Mouse (Mus musculus) C2C12 (cell line): ENCODE data around the gene Sh2b3. TPM values are rescaled to one million over a fixed set of nuclear protein-coding genes. Genes with fewer than 3 reads are reported as not detected.

Experiments
- H3K27me3 ChIP-seq: one replicate; pipeline ENCODE4 v1.6.1; 2011; ENCODE audit not compliant: control insufficient read depth, insufficient read depth, insufficient read length
- H3K36me3 ChIP-seq: one replicate; pipeline ENCODE4 v1.6.1; 2011; ENCODE audit not compliant: control insufficient read depth, insufficient read depth
- H3K4me3 ChIP-seq: one replicate; pipeline ENCODE4 v1.5.1; 2011; ENCODE audit warnings: mild to moderate bottlenecking, control low read depth; ENCODE audit not compliant: poor library complexity, insufficient read depth, severe bottlenecking
- H3K79me2 ChIP-seq: one replicate; pipeline ENCODE4 v1.6.1; 2011; ENCODE audit not compliant: control insufficient read depth, insufficient read depth
- H3K79me3 ChIP-seq: one replicate; pipeline ENCODE4 v1.6.1; 2011; ENCODE audit warnings: low read depth, control low read depth
- H3ac ChIP-seq: one replicate; pipeline ENCODE3; 2011; ENCODE audit warnings: low read depth; ENCODE audit not compliant: control insufficient read depth, insufficient read length
- CEBPB ChIP-seq: IDR thresholded peaks from one replicate; pipeline ENCODE4 v1.6.1; 2011; ENCODE audit warnings: low read depth, mild to moderate bottlenecking, control low read depth, moderate library complexity
- CTCF ChIP-seq: IDR thresholded peaks from one replicate; pipeline ENCODE4 v1.5.1; 2011; ENCODE audit not compliant: control insufficient read depth, insufficient read depth, insufficient read length
- FOSL1 ChIP-seq: IDR thresholded peaks from one replicate; pipeline ENCODE4 v1.8.0; 2011; ENCODE audit warnings: mild to moderate bottlenecking, low read length; ENCODE audit not compliant: poor library complexity, insufficient read depth, severe bottlenecking
- MAX ChIP-seq: IDR thresholded peaks from one replicate; pipeline ENCODE4 v1.6.1; 2011; ENCODE audit warnings: mild to moderate bottlenecking, control low read depth
- MYOD1 ChIP-seq: IDR thresholded peaks from one replicate; pipeline ENCODE4 v1.6.1; 2011; ENCODE audit warnings: low read depth; ENCODE audit not compliant: control insufficient read depth, insufficient read length
- MYOG ChIP-seq: IDR thresholded peaks from one replicate; pipeline ENCODE4 v1.6.1; 2011; ENCODE audit not compliant: control insufficient read depth, insufficient read length; ENCODE audit errors: extremely low read depth
- USF1 ChIP-seq: IDR thresholded peaks from one replicate; pipeline ENCODE4 v1.6.1; 2011; ENCODE audit warnings: low read depth, mild to moderate bottlenecking, control low read depth, moderate library complexity
- polyA plus RNA-seq: library from polyadenylated mRNA; unstranded; fragments of >200 nt; fragmentation: generic; extraction: Trizol; gene quantifications from one replicate; pipeline ENCODE4 v1.2.1, GENCODE M21; 2012; ENCODE audit warnings: missing spikeins

The Sh2b3 gene
- polyA plus RNA-seq, 1 experiment, result 46.2 TPM

DNA sequence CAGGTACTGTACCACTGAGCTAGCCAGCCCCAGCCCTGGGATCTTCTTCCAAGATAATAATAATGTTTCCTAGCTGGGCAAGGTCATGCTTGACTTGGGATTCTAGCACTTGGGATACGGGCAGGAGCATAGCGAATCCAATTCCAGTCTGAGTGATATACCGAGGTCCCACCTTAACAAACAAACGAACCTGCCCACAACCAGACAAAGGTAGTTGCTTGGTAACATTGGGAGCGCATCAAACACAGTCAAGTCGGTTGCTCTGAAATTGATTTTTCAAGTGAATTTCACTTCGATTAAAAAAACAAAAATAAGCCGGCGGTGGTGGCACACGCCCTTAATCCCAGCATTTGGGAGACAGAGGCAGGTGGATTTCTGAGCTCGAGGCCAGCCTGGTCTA lies 8.9 kb upstream of the Sh2b3 start:
- TF ChIP-seq MYOD1 (no peak), MYOG (no peak), CTCF (no peak), MAX (no peak), CEBPB (no peak), FOSL1 (no peak), USF1 (no peak)
- H3K27me3 ChIP-seq, result no peaks in the 10 kb centered on the region
- no peaks in the 10 kb centered on the region for H3K36me3 ChIP-seq
- H3ac ChIP-seq, result no peak overlapping the region
- H3K4me3 ChIP-seq, result no peak overlapping the region
- peaks cover 8% of the 10 kb centered on the region for H3K79me3 ChIP-seq
- peaks cover 21% of the 10 kb centered on the region for H3K79me2 ChIP-seq

DNA sequence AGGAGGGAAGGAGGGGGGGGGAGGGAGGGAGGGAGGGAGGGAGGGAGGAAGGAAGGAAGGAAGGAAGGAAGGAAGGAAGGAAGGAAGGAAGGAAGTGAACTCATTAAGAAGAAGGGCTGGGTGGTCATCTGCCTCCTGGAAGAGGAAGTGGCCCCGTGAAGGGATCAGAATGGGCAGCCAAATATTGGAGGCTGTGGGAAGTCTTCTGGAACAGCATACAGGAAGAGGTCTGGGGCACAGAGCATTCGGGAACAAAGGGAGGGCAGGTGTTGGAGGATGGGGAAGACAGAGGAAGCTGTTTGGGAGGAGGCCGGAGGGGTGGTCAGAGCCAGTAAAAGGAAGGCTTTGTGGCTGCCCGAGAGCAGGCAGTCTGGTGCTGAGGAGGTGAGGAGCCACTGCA lies 7.9 kb upstream of the Sh2b3 start:
- Histone ChIP-seq H3K4me3 (no peak overlapping the region), H3K36me3 (no peaks in the 10 kb centered on the region), H3K79me2 (peaks cover 13% of the 10 kb centered on the region), H3ac (no peak overlapping the region), H3K79me3 (peaks cover 8% of the 10 kb centered on the region), H3K27me3 (no peaks in the 10 kb centered on the region)
- TF ChIP-seq CEBPB (no peak), MYOG (no peak), MYOD1 (no peak), FOSL1 (no peak)

DNA sequence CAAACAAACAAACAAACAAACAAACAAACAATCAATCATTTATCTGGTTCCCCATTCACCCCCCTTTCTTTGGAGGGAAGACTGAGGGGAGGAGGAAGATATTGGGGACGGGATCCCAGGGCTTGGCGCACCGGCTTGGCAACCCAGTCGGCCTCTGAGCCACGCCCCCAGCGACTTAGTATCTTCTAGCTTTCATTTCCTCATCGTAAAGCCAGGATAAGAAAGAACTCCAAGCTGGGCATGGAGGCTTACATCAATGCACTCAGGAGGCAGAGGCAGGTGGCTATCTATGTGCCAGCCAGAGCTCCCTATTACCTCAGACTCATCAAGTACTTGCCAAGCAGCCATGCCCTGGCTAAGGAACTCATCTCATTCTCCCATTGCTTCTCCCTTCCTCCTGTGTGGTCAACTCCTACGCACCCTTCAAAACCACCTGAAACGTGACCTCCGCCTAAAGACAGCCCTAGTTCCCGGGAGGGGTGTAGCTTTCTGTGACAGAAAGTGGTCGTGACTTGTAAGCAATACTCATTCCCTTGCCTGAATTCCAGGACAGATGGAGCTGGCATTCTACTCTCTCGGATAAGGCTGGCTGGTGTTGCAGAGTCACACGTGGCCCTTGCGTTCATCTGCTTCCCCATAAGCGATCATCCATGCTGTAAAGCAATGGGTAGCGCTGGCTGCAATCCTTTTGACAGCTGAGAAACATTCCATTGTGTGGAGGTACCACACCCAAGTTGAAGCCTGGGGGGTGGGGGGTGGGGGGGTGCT lies 5.9 kb upstream of the Sh2b3 start:
- Histone ChIP-seq H3K79me3 (no peaks in the 10 kb centered on the region), H3K27me3 (no peaks in the 10 kb centered on the region), H3K4me3 (peak overlapping the region; percentile 18), H3ac (no peak overlapping the region), H3K79me2 (no peaks in the 10 kb centered on the region), H3K36me3 (no peaks in the 10 kb centered on the region)
- TF ChIP-seq FOSL1, result no peak

DNA sequence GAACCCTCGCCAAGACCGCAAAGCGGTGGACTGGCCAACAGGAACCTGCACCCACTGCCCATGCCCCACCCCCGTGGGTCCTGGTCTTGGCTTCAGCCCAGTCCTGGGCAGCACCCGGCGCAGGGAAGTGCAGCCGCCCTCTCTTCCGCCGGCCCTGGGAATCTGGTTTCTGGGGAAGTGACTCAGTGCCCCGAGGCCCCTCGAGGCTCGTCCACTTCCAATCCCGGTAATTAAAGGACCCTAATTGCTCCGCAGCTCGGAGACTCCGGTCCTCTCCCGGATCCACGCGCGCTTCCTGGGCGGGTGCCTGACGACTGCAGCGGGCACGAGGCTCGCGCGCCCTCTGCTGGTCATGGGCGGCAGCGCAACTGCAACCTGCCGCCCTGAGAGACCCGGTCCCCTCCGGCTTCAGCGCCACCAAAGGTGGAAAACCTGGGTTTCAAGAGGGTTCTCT lies 5.2 kb upstream of the Sh2b3 start:
- Histone ChIP-seq H3K4me3 (peak overlapping the region; percentile 18), H3K36me3 (no peaks in the 10 kb centered on the region), H3K27me3 (no peaks in the 10 kb centered on the region), H3K79me3 (no peaks in the 10 kb centered on the region), H3ac (peak overlapping the region; percentile 16), H3K79me2 (no peaks in the 10 kb centered on the region)
- TF ChIP-seq CTCF, result peak; percentile 98
- TF ChIP-seq MYOG, result no peak
- TF ChIP-seq FOSL1, result no peak
- no peak for TF ChIP-seq USF1
- TF ChIP-seq CEBPB, result no peak
- peak; percentile 47 for TF ChIP-seq MAX
- no peak for TF ChIP-seq MYOD1

DNA sequence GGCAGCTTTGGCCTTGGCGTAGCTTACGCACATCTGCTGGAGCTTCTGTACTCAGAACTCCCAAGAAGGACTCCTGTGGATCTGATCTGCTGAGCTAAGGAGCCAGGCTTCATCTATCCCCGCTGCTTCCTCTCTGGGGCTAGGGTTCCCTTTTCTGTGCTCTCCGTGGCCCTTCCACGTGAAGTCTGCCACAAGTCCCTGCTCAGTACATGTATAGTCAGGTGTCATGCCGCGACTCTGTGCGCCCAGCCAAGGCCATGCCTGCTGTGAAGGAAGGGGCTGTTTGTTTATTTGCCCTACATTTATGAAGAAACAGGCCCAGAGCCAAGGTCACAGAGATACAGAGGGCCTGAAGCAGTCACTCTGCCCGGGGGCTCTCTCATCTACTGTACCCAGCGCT lies 4.5 kb upstream of the Sh2b3 start:
- H3ac ChIP-seq, result no peak overlapping the region
- no peaks in the 10 kb centered on the region for H3K79me3 ChIP-seq
- no peak for TF ChIP-seq CEBPB
- no peak for TF ChIP-seq MAX
- no peak for TF ChIP-seq FOSL1
- no peak for TF ChIP-seq CTCF
- TF ChIP-seq MYOD1, result no peak
- TF ChIP-seq MYOG, result no peak
- TF ChIP-seq USF1, result no peak
- H3K4me3 ChIP-seq, result no peak overlapping the region
- H3K36me3 ChIP-seq, result no peaks in the 10 kb centered on the region
- H3K79me2 ChIP-seq, result no peaks in the 10 kb centered on the region
- no peaks in the 10 kb centered on the region for H3K27me3 ChIP-seq

DNA sequence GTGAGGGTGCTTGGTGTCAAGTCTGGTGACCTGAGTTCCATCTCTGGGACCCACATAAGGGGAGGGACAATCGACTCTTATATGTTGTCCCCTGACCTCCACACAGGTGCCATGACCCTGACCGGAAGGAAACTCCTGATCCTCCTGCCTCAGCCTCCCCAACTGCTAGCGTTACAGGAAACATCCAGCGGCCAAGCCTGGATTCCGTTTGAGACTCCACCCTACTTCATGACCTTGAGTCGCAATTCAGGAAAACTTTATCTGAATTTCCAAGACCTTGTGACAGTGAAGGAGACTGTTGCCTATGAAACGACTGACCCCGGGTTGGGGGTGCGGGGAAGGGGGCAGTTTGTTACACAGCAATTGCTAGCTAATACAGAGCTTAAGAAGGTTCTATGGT lies 4.1 kb upstream of the Sh2b3 start:
- Histone ChIP-seq H3K27me3 (no peaks in the 10 kb centered on the region), H3K79me3 (no peaks in the 10 kb centered on the region), H3K79me2 (peaks cover 1% of the 10 kb centered on the region), H3K4me3 (no peak overlapping the region), H3ac (no peak overlapping the region), H3K36me3 (no peaks in the 10 kb centered on the region)
- TF ChIP-seq CEBPB (no peak), MYOG (no peak), CTCF (no peak), USF1 (no peak), FOSL1 (no peak), MAX (no peak), MYOD1 (no peak)
